Mouse (Mus musculus) bone marrow macrophage, adult 2 months (primary cell): ENCODE data around the gene Ctc1. TPM values are rescaled to one million over a fixed set of nuclear protein-coding genes. Genes with fewer than 3 reads are reported as not detected.
"Not testable (repeated sequence)": the region's sequence is repeated elsewhere in the genome, so short reads cannot be mapped to it uniquely, and the experiment has no call there.

Experiments
- H3K27ac ChIP-seq: 2 replicates; pipeline ENCODE4 v1.5.1; 2012; ENCODE audit warnings: low read depth, low read length; ENCODE audit not compliant: insufficient read depth
- H3K4me1 ChIP-seq: 2 replicates; pipeline ENCODE4 v1.6.1; 2012; ENCODE audit warnings: low read length; ENCODE audit not compliant: control insufficient read depth, insufficient read depth
- H3K4me3 ChIP-seq: 2 replicates; pipeline ENCODE4 v1.5.1; 2012; ENCODE audit warnings: mild to moderate bottlenecking, low read length, moderate library complexity; ENCODE audit not compliant: insufficient read depth
- CTCF ChIP-seq: IDR thresholded peaks from 2 replicates; pipeline ENCODE4 v1.5.1; 2012; ENCODE audit warnings: low read depth, mild to moderate bottlenecking, low read length, moderate library complexity
- POLR2A ChIP-seq: IDR thresholded peaks from 2 replicates; pipeline ENCODE4 v1.6.1; 2012; ENCODE audit warnings: mild to moderate bottlenecking, low read depth, low read length, borderline replicate concordance
- polyA plus RNA-seq: library from polyadenylated mRNA; stranded (reverse); fragments of >200 nt; gene quantifications from 2 replicates; pipeline ENCODE4 v1.2.4, GENCODE M21; 2012; ENCODE audit not compliant: missing spikeins, insufficient read depth, insufficient read length

The Ctc1 gene
- polyA plus RNA-seq, 1 experiment: 44.2 TPM

DNA sequence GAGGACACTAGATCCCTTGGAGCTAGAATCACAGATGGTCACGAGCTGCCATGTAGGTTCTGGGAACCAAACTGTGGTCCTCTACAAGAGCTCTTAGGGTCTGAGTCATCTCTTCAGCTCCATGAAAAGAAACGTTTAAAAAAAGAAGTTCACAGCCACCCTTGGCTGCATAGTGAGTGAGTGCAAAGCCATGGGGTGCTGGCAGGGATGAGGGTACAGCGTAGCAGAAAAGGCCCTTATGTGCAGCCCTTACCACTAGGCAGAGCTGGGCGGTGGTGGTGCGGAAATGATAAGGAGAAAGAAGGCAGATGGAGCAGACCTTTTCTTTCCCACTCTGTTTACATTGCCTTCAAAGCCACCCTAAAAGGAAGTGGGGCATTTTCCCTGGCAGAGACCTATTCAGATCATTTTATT lies 36.4 kb upstream of the Ctc1 start:
- no peak for TF ChIP-seq POLR2A
- TF ChIP-seq CTCF: no peak
- Histone ChIP-seq H3K4me1 (no peaks in the 10 kb centered on the region; the same call in 1 of the 2 replicates), H3K4me3 (no peak overlapping the region), H3K27ac (no peak overlapping the region)

DNA sequence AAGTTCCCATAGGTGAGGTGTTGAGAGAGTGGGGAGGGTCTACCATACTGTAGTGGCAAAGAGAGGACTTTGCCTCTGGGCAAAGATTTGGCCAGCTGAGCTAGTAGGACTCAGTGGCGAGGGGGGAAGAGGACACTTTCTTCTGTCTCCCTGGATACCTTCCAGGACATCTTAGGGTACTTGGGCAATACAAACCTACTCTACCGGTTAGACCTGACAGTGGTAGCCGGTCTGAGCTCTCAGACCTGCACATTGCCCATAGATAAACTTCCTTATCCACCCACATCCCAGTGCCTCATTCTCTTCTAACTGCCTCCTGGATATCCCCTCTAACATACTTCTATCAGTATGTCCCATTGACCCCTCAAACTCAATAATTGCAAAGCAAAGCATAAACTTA lies 34.8 kb upstream of the Ctc1 start:
- H3K27ac ChIP-seq: no peak overlapping the region
- no peak for TF ChIP-seq CTCF
- no peak for TF ChIP-seq POLR2A
- no peaks in the 10 kb centered on the region; the same call in 1 of the 2 replicates for H3K4me1 ChIP-seq
- H3K4me3 ChIP-seq: no peak overlapping the region

- no peak overlapping the region for H3K27ac ChIP-seq
- H3K4me3 ChIP-seq: no peak overlapping the region
- TF ChIP-seq CTCF (peak; percentile 89), POLR2A (no peak)
- no peaks in the 10 kb centered on the region; the same call in 1 of the 2 replicates for H3K4me1 ChIP-seq
Observed at GRCm38 (mm10) chr11:68982639-68983369, 32.9 kb upstream of the Ctc1 start.

GRCm38 (mm10) chr11:68987365-68987882 lies 28.3 kb upstream of the Ctc1 start:
- Histone ChIP-seq H3K27ac (no peak overlapping the region), H3K4me3 (no peak overlapping the region), H3K4me1 (no peaks in the 10 kb centered on the region)
- no peak for TF ChIP-seq CTCF
- no peak for TF ChIP-seq POLR2A

DNA sequence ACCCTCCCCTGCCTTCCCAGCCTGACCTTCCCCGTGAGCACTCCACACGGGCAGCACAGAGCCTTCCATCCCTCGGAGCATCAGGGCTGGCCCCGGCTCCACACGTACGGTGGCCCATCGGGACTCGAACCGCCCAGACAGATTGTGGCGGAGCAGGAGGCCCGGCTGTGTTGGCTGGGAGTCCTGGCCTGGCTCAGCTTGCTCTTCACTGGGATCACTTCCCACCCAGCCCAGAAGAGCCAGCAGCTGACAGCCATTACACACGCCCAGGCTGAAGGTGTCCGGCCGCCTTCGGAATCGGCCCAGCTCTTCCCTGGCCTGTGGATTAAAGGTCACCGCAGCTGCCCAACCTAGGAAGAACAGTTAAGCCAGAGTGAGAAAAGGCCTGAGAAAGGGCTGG lies 27.4 kb upstream of the Ctc1 start:
- H3K27ac ChIP-seq: no peak overlapping the region
- TF ChIP-seq CTCF (no peak), POLR2A (no peak)
- no peak overlapping the region for H3K4me3 ChIP-seq
- H3K4me1 ChIP-seq: no peaks in the 10 kb centered on the region

GRCm38 (mm10) chr11:68993122-68993521 lies 22.6 kb upstream of the Ctc1 start:
- H3K27ac ChIP-seq: no peak overlapping the region

GRCm38 (mm10) chr11:68994377-68994776 lies 21.3 kb upstream of the Ctc1 start:
- TF ChIP-seq CTCF (no peak), POLR2A (no peak)
- H3K27ac ChIP-seq: no peak overlapping the region
- no peak overlapping the region for H3K4me3 ChIP-seq
- H3K4me1 ChIP-seq: no peaks in the 10 kb centered on the region

More at GRCm38 (mm10) chr11:68993122-68993521, 22.6 kb upstream of the Ctc1 start:
- Histone ChIP-seq H3K4me3 (no peak overlapping the region), H3K4me1 (no peaks in the 10 kb centered on the region)
- no peak for TF ChIP-seq POLR2A
- no peak for TF ChIP-seq CTCF

GRCm38 (mm10) chr11:68997080-68997479 lies 18.6 kb upstream of the Ctc1 start:
- H3K27ac ChIP-seq: no peak overlapping the region
- TF ChIP-seq CTCF (no peak), POLR2A (no peak)
- no peaks in the 10 kb centered on the region for H3K4me1 ChIP-seq
- no peak overlapping the region for H3K4me3 ChIP-seq

- not testable (repeated sequence) for H3K27ac ChIP-seq, H3K4me3 ChIP-seq, H3K4me1 ChIP-seq
Observed at GRCm38 (mm10) chr11:69002782-69003181, 12.9 kb upstream of the Ctc1 start.

GRCm38 (mm10) chr11:69003592-69003991 lies 12.1 kb upstream of the Ctc1 start:
- TF ChIP-seq POLR2A: no peak
- TF ChIP-seq CTCF: no peak
- peaks cover 3% of the 10 kb centered on the region for H3K4me1 ChIP-seq
- H3K27ac ChIP-seq: no peak overlapping the region
- H3K4me3 ChIP-seq: no peak overlapping the region

DNA sequence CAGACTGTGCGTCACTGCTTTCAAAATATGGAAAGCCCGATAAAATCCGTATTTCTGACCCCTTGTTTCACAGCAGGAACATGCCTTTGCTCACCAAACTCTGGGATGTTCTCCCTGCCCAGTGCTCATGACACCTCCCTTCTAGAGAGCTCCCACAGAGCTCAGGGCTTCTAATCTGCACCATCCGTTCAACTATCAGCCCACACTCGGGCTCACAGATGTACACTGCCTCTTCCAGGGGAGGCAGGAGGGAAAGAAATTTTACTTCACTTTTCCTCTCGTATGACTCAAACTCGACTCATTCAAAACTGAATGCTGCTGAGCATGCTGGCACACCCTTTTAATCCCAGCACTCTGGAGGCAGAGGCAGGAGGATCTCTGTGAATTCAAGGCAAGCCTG lies 10.5 kb upstream of the Ctc1 start:
- no peak overlapping the region for H3K27ac ChIP-seq
- TF ChIP-seq CTCF (no peak), POLR2A (no peak)

GRCm38 (mm10) chr11:69006575-69006974 lies 9.1 kb upstream of the Ctc1 start:
- H3K4me1 ChIP-seq, H3K4me3 ChIP-seq, H3K27ac ChIP-seq: not testable (repeated sequence)

More for the DNA sequence above, 10.5 kb upstream of the Ctc1 start:
- Histone ChIP-seq H3K4me1 (peaks cover 3% of the 10 kb centered on the region), H3K4me3 (no peak overlapping the region)
